Mouse (Mus musculus) spleen, adult 2 months (tissue): Measurements from ENCODE around the gene Cps1.

Experiments used
- CTCF ChIP-seq: fragments of 200-500 bp; IDR thresholded peaks from 2 replicates; pipeline ENCODE4 v1.5.1; 2011; ENCODE audit warnings: mild to moderate bottlenecking, inconsistent platforms; ENCODE audit not compliant: insufficient read depth, insufficient read length, insufficient replicate concordance; ENCODE audit errors: extremely low read depth
- POLR2A ChIP-seq: fragments of 200-500 bp; IDR thresholded peaks from 2 replicates; pipeline ENCODE4 v1.6.1; 2011; ENCODE audit warnings: low read depth, low read length, inconsistent platforms

DNA sequence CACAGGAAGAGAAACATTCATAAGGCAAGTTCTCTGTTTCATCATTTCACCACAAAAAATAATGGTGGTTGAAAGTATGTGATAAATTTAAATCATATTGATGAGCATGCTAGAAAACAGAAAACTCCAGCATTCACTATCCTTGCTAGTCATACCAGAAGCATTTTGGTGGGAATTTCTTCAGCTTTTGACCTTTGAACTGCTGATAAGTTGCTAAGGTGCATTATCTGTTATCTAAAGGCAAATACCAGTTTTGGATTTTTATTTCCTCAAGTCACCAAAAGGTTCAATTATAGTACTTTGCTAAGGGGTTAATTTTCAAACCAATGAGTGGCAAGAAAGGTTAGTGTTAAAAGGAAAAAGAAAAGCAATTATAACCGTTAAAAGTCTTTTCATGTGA lies 23.6 kb upstream of the Cps1 start:
- TF ChIP-seq POLR2A (no peak), CTCF (no peak)
